Mouse (Mus musculus) hindbrain, embryonic 16.5 days (tissue): Measurements from ENCODE around the gene Spg20. TPM values are rescaled to one million over a fixed set of nuclear protein-coding genes. Genes with fewer than 3 reads are reported as not detected.

Experiments
- ATAC-seq: fragments of 200-750 bp; cut with Nextera tagmentation; 2 replicates; pipeline ENCODE4 v1.8.0; 2017; ENCODE audit warnings: moderate TSS enrichment, moderate library complexity
- H3K27ac ChIP-seq: fragments of 300-500 bp; sonication (generic); 2 replicates; pipeline ENCODE4 v1.5.1; 2014; ENCODE audit warnings: low read depth, mild to moderate bottlenecking, control low read depth, low read length, moderate library complexity
- H3K27me3 ChIP-seq: fragments of 300-500 bp; sonication (generic); replicated peaks from 2 replicates; pipeline ENCODE4 v1.6.1; 2014; ENCODE audit warnings: low read length; ENCODE audit not compliant: control insufficient read depth, insufficient read depth
- H3K36me3 ChIP-seq: fragments of 300-500 bp; sonication (generic); 2 replicates; pipeline ENCODE4 v1.6.1; 2014; ENCODE audit warnings: mild to moderate bottlenecking, low read length, moderate library complexity, mixed read lengths; ENCODE audit not compliant: control insufficient read depth, insufficient read depth
- H3K4me1 ChIP-seq: fragments of 300-500 bp; sonication (generic); 2 replicates; pipeline ENCODE4 v1.6.1; 2014; ENCODE audit warnings: low read depth, low read length; ENCODE audit not compliant: control insufficient read depth, insufficient read depth
- H3K4me2 ChIP-seq: fragments of 300-500 bp; sonication (generic); 2 replicates; pipeline ENCODE4 v1.6.1; 2014; ENCODE audit warnings: mild to moderate bottlenecking, low read length, control low read depth, moderate library complexity
- H3K4me3 ChIP-seq: fragments of 300-500 bp; sonication (generic); 2 replicates; pipeline ENCODE4 v1.5.1; 2014; ENCODE audit warnings: mild to moderate bottlenecking, low read length, control low read depth, moderate library complexity
- H3K9ac ChIP-seq: fragments of 300-500 bp; sonication (generic); 2 replicates; pipeline ENCODE4 v1.6.1; 2014; ENCODE audit warnings: low read depth, mild to moderate bottlenecking, control low read depth, low read length, moderate library complexity
- H3K9me3 ChIP-seq: fragments of 300-500 bp; sonication (generic); 2 replicates; pipeline ENCODE4 v1.6.1; 2014; ENCODE audit warnings: mild to moderate bottlenecking, low read length, moderate library complexity; ENCODE audit not compliant: control insufficient read depth
- WGBS: fragments of 180-500 bp; shearing (Covaris S2); extraction: QIAGEN DNeasy Blood & Tissue Kit; methylation state at CpG from one replicate; pipeline ENCODE4 v1.1.7; 2014; 5-methylcytosine and 5-hydroxymethylcytosine counted together
- polyA plus RNA-seq: library from polyadenylated mRNA; unstranded; fragments of >200 nt; fragmentation: Nextera tagmentation; extraction: Ambion mirVana; gene quantifications from 2 replicates; pipeline ENCODE4 v1.2.1, GENCODE M21; 2015

Gene Spg20
- polyA plus RNA-seq, 1 experiment from 2014 or later: 13.1 TPM

DNA sequence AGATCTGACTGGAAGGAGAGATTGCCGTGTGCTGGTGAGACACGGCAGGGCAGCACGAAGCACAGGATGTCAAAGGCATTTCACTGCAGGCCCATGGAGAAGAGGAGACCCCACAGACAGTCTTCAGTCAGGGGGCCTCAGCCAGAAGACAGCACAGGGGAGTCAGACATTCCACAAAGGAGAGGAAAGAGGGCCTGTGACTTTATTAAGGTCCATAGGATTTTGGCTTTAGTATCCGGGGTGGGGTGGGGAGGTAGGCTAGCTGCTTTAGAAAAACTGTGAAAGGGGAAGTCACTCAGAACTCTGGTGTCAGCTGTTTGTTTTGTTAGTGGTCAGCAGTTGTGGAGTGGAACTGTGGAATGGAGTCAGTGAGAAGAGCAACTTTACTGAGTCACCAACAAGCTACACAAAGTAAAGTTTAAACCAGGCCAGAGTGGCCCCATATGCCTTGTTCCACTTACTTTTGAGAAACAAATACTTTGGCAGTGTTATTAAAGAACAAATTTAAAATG, 17.3 kb downstream of the Spg20 start:
- no peak overlapping the region for H3K4me3 ChIP-seq
- 76% methylated on average over 4 of the region's 4 CpGs for WGBS
- no peaks in the 10 kb centered on the region for H3K4me1 ChIP-seq
- H3K9me3 ChIP-seq: no peaks in the 10 kb centered on the region
- no peak overlapping the region for H3K27ac ChIP-seq
- no peak for ATAC-seq
- H3K36me3 ChIP-seq: peaks cover 32% of the 10 kb centered on the region
- H3K9ac ChIP-seq: no peak overlapping the region
- no peak overlapping the region for H3K4me2 ChIP-seq
- H3K27me3 ChIP-seq: no peaks in the 10 kb centered on the region

DNA sequence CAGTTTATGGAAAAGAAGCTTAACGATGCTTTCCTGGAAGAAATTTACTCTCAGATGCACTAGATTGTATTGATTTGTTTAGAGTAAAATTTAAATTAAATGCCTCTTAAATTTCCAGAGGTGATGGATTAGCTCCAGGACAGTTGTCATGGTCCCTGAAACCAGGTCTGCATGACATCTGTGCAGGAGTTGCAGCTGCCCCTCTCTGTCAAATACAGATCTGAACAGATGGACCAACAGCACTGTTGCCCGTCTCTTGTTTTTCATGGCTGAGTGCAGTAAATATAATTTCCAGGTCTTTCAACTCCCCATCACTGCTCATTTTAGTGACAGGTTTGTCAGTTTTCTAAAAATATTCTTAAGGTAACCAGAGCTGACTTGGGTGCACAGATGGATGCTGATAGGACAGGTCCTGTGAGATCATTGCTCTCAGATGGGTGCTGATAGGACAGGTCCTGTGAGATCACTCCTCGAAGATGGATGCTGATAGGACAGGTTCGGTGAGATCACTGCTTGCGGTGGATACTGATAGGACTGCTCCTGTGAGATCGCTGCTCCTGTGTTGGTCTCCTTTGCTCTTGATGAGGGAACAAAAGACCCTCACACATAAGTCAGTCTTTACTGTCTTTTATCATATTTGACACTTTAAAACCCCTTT, 19.8 kb downstream of the Spg20 start:
- no peak for ATAC-seq
- Histone ChIP-seq H3K27me3 (no peaks in the 10 kb centered on the region), H3K36me3 (peaks cover 21% of the 10 kb centered on the region), H3K9ac (no peak overlapping the region), H3K4me1 (no peaks in the 10 kb centered on the region), H3K9me3 (no peaks in the 10 kb centered on the region), H3K4me2 (no peak overlapping the region), H3K27ac (no peak overlapping the region), H3K4me3 (no peak overlapping the region)
- WGBS: 90% methylated on average over 6 of the region's 6 CpGs

DNA sequence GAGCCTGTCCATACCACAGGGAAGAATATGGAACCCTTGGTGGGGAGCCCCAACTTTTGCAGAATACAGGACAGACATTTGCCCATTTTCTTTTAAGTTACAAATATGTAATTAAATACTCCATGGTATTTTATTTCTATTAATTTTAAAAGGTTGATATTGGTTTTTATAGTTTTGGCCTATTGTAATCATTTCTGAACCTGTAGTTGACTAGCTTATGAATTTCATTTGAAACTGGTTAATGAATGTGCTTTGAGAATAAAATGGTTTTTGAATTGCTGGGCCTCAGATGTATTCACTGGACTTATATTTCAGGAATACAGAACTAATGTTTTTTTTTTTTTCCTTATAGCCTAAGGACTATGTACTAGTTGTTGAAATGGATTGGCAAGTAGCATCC, 25.1 kb downstream of the Spg20 start, which contains the start of gene Ccdc169:
Gene Ccdc169 (plus strand): TSS at position 301 of the 400 bp plus-strand sequence.
- H3K4me2 ChIP-seq: no peak within 1 kb of the TSS
- H3K4me1 ChIP-seq: no peaks in the 10 kb centered on the region
- no peak for ATAC-seq
- H3K9ac ChIP-seq: no peak within 1 kb of the TSS
- H3K27me3 ChIP-seq: no peaks in the 10 kb centered on the region
- no peak within 1 kb of the TSS for H3K4me3 ChIP-seq
- H3K27ac ChIP-seq: no peak within 1 kb of the TSS
- peaks cover 6% of the 10 kb centered on the region for H3K36me3 ChIP-seq
- no peaks in the 10 kb centered on the region for H3K9me3 ChIP-seq

DNA sequence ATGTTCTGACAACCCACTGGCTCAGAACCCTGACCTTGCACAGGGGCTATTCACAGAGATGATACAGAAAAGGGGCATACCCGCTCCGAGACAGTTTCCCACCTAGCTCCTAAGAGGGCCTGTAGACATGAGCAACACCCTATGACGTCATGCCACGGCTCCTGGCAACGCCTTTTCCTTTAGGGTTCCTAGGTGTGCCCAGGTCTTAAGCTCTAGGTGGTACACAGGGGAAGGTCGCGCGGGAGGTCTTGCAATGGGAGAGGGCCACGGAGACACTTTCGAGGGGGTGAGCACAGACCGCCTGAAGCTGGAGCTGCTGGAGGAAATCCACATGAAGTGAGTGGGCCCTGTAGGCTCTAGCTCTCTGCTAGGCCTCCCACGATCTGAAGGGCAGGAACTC, 27.9 kb downstream of the Spg20 start:
- Histone ChIP-seq H3K9ac (no peak overlapping the region), H3K36me3 (no peaks in the 10 kb centered on the region; the same call in 1 of the 2 replicates), H3K4me1 (no peaks in the 10 kb centered on the region), H3K27ac (no peak overlapping the region), H3K4me2 (no peak overlapping the region), H3K9me3 (no peaks in the 10 kb centered on the region), H3K27me3 (no peaks in the 10 kb centered on the region), H3K4me3 (no peak overlapping the region)
- 93% methylated on average over 12 of the region's 12 CpGs for WGBS
- ATAC-seq: no peak

DNA sequence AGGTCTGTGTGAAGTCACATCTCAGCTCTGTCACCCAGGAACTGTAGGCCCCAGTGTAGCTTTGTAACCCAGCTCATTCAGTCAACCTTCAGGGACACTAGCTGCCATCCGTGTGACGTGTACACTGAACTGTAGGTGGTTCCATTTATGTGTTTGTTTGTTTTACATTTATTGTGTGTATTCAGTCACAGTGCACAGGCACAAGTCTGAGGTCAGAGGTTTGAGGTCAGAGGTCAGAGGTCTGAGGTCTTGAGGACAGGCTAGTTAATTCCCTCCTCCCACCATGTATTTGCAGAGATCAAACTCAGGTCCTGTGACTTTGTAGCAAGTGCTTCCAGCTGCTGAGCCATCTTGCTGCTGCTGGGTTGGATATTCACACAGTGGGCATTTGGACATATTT, 29.5 kb downstream of the Spg20 start:
- no peak for ATAC-seq
- H3K36me3 ChIP-seq: no peaks in the 10 kb centered on the region

DNA sequence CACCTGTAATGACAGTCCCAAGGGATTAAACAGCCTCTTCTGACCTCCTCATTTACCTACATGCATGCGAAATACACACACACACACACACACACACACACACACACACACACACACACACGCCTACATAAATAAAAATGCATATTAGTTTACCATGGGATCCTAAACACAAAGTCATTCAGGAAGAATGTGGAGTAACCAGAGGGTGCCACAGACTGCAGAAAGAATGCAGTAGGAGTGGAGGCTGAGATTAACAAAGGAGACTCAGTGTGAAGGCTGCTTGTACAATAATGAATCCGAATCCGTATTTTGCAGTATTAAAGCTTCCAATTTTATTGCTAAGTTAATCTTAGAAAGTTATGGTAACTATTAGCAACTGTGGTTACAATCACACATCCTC, 33.0 kb downstream of the Spg20 start:
- Histone ChIP-seq H3K4me2 (no peak overlapping the region), H3K9me3 (no peaks in the 10 kb centered on the region), H3K9ac (no peak overlapping the region), H3K4me3 (no peak overlapping the region), H3K27me3 (no peaks in the 10 kb centered on the region), H3K4me1 (peaks cover 2% of the 10 kb centered on the region; the same call in 1 of the 2 replicates), H3K36me3 (no peaks in the 10 kb centered on the region), H3K27ac (no peak overlapping the region)
- no peak for ATAC-seq
- 58% methylated on average over 4 of the region's 4 CpGs for WGBS

More for the DNA sequence above, 29.5 kb downstream of the Spg20 start:
- H3K27me3 ChIP-seq: no peaks in the 10 kb centered on the region
- H3K4me3 ChIP-seq: no peak overlapping the region
- no peaks in the 10 kb centered on the region for H3K9me3 ChIP-seq
- no peak overlapping the region for H3K27ac ChIP-seq
- no peak overlapping the region for H3K4me2 ChIP-seq
- no peaks in the 10 kb centered on the region for H3K4me1 ChIP-seq
- H3K9ac ChIP-seq: no peak overlapping the region
- 78% methylated on average over 2 of the region's 2 CpGs for whole genome bisulfite sequencing

DNA sequence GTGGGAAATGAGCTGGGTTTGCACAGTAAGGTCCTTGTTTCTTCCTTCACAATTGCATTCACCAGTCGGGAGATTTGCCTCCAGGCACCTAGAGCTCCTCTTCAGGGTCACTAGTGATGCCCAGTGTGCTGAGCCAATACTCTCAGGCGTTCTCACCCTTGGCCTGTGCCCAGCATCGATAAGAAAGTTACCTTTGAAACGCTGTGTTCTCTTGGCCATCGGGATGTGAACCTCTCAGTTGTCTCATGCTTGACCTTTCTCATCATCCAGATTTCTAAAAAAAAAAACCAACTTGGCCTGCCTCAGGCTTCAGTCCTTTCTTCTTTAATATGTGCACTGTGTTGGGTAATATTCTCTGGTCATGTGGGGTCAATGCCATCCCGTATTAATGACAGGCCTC, 34.5 kb downstream of the Spg20 start:
- WGBS: 76% methylated on average over 6 of the region's 6 CpGs
- Histone ChIP-seq H3K9ac (no peak overlapping the region), H3K27ac (no peak overlapping the region), H3K27me3 (no peaks in the 10 kb centered on the region), H3K9me3 (no peaks in the 10 kb centered on the region), H3K4me2 (no peak overlapping the region), H3K36me3 (no peaks in the 10 kb centered on the region), H3K4me1 (peaks cover 2% of the 10 kb centered on the region; the same call in 1 of the 2 replicates), H3K4me3 (no peak overlapping the region)
- no peak for ATAC-seq

DNA sequence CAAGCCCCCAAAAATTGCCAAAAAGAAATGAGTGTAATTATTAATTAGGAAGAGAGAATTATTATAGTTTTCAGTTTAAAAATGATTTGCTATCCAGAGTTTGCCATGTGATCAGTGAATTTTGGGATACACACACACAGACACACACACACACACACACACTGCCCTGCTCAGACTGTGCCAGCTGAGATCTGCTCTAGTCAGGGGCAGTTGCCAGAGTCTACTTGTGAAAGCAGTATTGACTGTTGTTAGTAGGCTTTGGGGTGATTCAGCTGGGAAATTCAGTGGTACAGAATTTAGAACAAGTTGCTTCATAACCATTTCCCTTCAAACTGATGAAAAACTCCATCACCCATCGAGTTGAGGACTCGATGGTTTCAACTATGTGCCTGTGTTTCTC, 35.2 kb downstream of the Spg20 start:
- no peak overlapping the region for H3K27ac ChIP-seq
- no peaks in the 10 kb centered on the region for H3K9me3 ChIP-seq
- H3K27me3 ChIP-seq: no peaks in the 10 kb centered on the region
- no peak for ATAC-seq
- no peak overlapping the region for H3K4me2 ChIP-seq
- WGBS: 90% methylated on average over 2 of the region's 2 CpGs
- H3K36me3 ChIP-seq: no peaks in the 10 kb centered on the region
- H3K9ac ChIP-seq: no peak overlapping the region
- H3K4me1 ChIP-seq: peaks cover 5% of the 10 kb centered on the region; the same call in 1 of the 2 replicates
- H3K4me3 ChIP-seq: no peak overlapping the region

DNA sequence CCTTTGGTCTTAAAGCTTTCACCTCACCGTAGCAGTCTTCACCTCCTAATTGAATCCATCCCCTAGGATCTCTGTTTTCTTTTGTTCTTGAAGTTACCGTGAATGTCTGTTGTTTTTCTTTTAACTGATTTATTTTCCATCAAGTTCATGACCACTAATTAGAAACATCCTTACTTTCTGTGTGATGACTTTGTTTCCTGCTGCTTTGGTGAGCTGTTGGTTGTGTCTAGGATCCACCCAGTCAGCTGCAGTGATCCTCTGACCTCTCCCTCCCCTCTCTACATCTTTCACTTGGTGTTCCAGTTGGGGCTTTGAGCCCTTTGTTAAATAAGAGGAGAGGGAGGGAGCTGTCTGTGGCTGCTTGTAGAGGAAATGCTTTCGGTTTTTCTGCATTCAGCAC, 36.2 kb downstream of the Spg20 start:
- no peak overlapping the region for H3K4me2 ChIP-seq
- H3K9me3 ChIP-seq: no peaks in the 10 kb centered on the region
- H3K27ac ChIP-seq: no peak overlapping the region
- H3K27me3 ChIP-seq: no peaks in the 10 kb centered on the region
- no peaks in the 10 kb centered on the region for H3K36me3 ChIP-seq
- 22% methylated on average over 3 of the region's 3 CpGs for WGBS
- H3K4me3 ChIP-seq: no peak overlapping the region
- no peak for ATAC-seq
- peaks cover 5% of the 10 kb centered on the region; the same call in 1 of the 2 replicates for H3K4me1 ChIP-seq
- no peak overlapping the region for H3K9ac ChIP-seq
